Comparison of ENCODE assay signal across 8 mouse cellular contexts in genomic region chr14:75834251-75834738, GRCm38 (mm10). TPM values are rescaled to one million over a fixed set of nuclear protein-coding genes. Genes with fewer than 3 reads are reported as not detected.
DNase-seq lines count a peak whose midpoint lies in the region; ATAC-seq and TF ChIP-seq lines count a peak whose summit lies in the region.

No protein-coding gene starts in this region.

- H3K4me1 ChIP-seq in ES-Bruce4 (ENCODE audit: control insufficient read depth, insufficient read depth, low read length): peaks cover 2% of the 10 kb centered on the region
- H3K4me1 ChIP-seq in forebrain, embryonic 11.5 days (replicated peaks; ENCODE audit: control insufficient read depth, insufficient read depth, low read length): peaks cover 11% of the 10 kb centered on the region; the same call in 1 of the 2 replicates

- H3K9me3 ChIP-seq in ES-Bruce4 (replicated peaks; ENCODE audit: control insufficient read depth, insufficient read depth, low read length, poor library complexity, severe bottlenecking): no peaks in the 10 kb centered on the region
- H3K9me3 ChIP-seq in forebrain, embryonic 11.5 days (ENCODE audit: control insufficient read depth, low read length): no peaks in the 10 kb centered on the region

- peak overlapping the region; percentile 96 for H3K4me3 ChIP-seq in ES-Bruce4 (ENCODE audit: low read depth, low read length)
- H3K4me3 ChIP-seq in forebrain, embryonic 11.5 days (ENCODE audit: low read depth, low read length): peak overlapping the region; percentile 41

- H3K9ac ChIP-seq in ES-Bruce4 (ENCODE audit: low read depth, poor library complexity, severe bottlenecking): peak overlapping the region; percentile 67
- peak overlapping the region; percentile 75 for H3K9ac ChIP-seq in forebrain, embryonic 11.5 days (ENCODE audit: low read length)

- WGBS in forebrain, embryonic 11.5 days: 0% methylated on average over 10 of the region's 10 CpGs
- WGBS in large intestine, adult 2 months: 0% methylated on average over 10 of the region's 10 CpGs

- peak overlapping the region; percentile 95 for H3K4me2 ChIP-seq in forebrain, embryonic 11.5 days (ENCODE audit: low read depth, low read length, severe bottlenecking)

- TF ChIP-seq EP300 in ES-Bruce4 (IDR thresholded peaks at IDR 0.05; ENCODE audit: insufficient read depth, low read depth, low read length): no peak

- H3K36me3 ChIP-seq in ES-Bruce4 (ENCODE audit: control insufficient read depth, insufficient read depth, low read length, poor library complexity, severe bottlenecking): no peaks in the 10 kb centered on the region
- no peaks in the 10 kb centered on the region for H3K36me3 ChIP-seq in forebrain, embryonic 11.5 days (ENCODE audit: control insufficient read depth, insufficient read depth, low read length)

- no peaks in the 10 kb centered on the region for H3K27me3 ChIP-seq in ES-Bruce4 (ENCODE audit: control insufficient read depth, insufficient read depth, low read length, poor library complexity, severe bottlenecking)
- no peaks in the 10 kb centered on the region for H3K27me3 ChIP-seq in forebrain, embryonic 11.5 days (ENCODE audit: control insufficient read depth, insufficient read depth, low read length)

- intact Hi-C loops in heart, postnatal 36 days (cut with DNase I): no loop called here

- no peak for TF ChIP-seq CTCF in ES-Bruce4 (IDR thresholded peaks at IDR 0.05; ENCODE audit: low read depth, low read length)

- peak overlapping the region; percentile 72 for H3K27ac ChIP-seq in ES-Bruce4 (ENCODE audit: insufficient read depth, low read length)
- H3K27ac ChIP-seq in forebrain, embryonic 11.5 days (ENCODE audit: low read depth, low read length): peak overlapping the region; percentile 81

- peak; percentile 90 for ATAC-seq in forebrain, embryonic 11.5 days (replicated peaks; ENCODE audit: low FRiP score)

- DNase-seq in adrenal gland, postnatal 25 days: peak; percentile 60
- DNase-seq in forebrain, embryonic 11.5 days (ENCODE audit: low spot score): peak; percentile 74
- DNase-seq in heart, postnatal 36 days: peak; percentile 71 to 81
- peak; percentile 85 for DNase-seq in large intestine, adult 2 months (ENCODE audit: low read depth, low spot score)
- peak; percentile 89 for DNase-seq in lung, postnatal 10 days
- peak; percentile 74 for DNase-seq in ovary, adult 18-20 months (ENCODE audit: low spot score)
- DNase-seq in urinary bladder, postnatal 25 days (ENCODE audit: low spot score): peak; percentile 43

- TF ChIP-seq POLR2A in ES-Bruce4 (IDR thresholded peaks at IDR 0.05; ENCODE audit: insufficient read depth, low read length): no peak

RNA-seq across cellular contexts. Expression of gene Tpt1, which starts 10.6 kb away (rescaled TPM):
- polyA plus RNA-seq in ES-Bruce4 (2011; ENCODE audit: insufficient read depth, insufficient read length, low read depth, missing spikeins): 3,060 and 3,539 TPM in 2 replicates
- 2,613 and 2,647 TPM in 2 replicates for total RNA-seq in adrenal gland, postnatal 25 days (2021)
- polyA plus RNA-seq in forebrain, embryonic 11.5 days (2014; fragmentation: Nextera tagmentation; extraction: Ambion mirVana): 889 and 1,020 TPM in 2 replicates
- total RNA-seq in heart, postnatal 36 days (2021): 1,000 to 10,000 TPM; 2,953 to 3,079 TPM
- polyA plus RNA-seq in large intestine, adult 2 months (2012; rRNA removed): 1,475 and 1,792 TPM in 2 replicates

RNA-seq across cellular contexts. Expression of gene Slc25a30, which starts 47.5 kb away (rescaled TPM):
- polyA plus RNA-seq in ES-Bruce4 (2011; ENCODE audit: insufficient read depth, insufficient read length, low read depth, missing spikeins): 70.6 and 73.3 TPM in 2 replicates
- 246 and 276 TPM in 2 replicates for total RNA-seq in adrenal gland, postnatal 25 days (2021)
- 9.2 and 9.4 TPM in 2 replicates for polyA plus RNA-seq in forebrain, embryonic 11.5 days (2014; fragmentation: Nextera tagmentation; extraction: Ambion mirVana)
- total RNA-seq in heart, postnatal 36 days (2021): 10 to 100 TPM; 11.0 to 15.5 TPM
- polyA plus RNA-seq in large intestine, adult 2 months (2012; rRNA removed): 2.4 and 2.9 TPM in 2 replicates

Comparison
In these comparisons a context has a peak if more than half of its experiments do, and no peak if none do; other contexts are left out.
1. Peak in every context shown above with its lines: DNase-seq, ATAC-seq, H3K4me3 ChIP-seq and H3K27ac ChIP-seq.